Mouse (Mus musculus) cerebellum, postnatal 36 days (tissue): Measurements from ENCODE around the gene Mkks.
"Not testable (repeated sequence)": the region's sequence is repeated elsewhere in the genome, so short reads cannot be mapped to it uniquely, and the experiment has no call there.

ENCODE experiments used
- DNase-seq, 2 experiments: peaks; one replicate each; pipeline ENCODE4 v3.0.0; 2021 to 2022; ENCODE audit warnings: mixed read lengths in 2 of 2

Gene Mkks

GRCm38 (mm10) chr2:136891068-136891950 is at the start of gene Mkks, which contains the start of the genes Slx4ip and AL731706.1:
Gene Mkks, minus strand, starts transcription at chr2:136891389.
Gene Slx4ip, plus strand, starts transcription at chr2:136891218.
Gene AL731706.1, minus strand, starts transcription at chr2:136891389.
- DNase-seq = peak; percentile 98

GRCm38 (mm10) chr2:136938249-136938648 is 47.1 kb upstream of the Mkks start:
- no peak for DNase-seq

DNA sequence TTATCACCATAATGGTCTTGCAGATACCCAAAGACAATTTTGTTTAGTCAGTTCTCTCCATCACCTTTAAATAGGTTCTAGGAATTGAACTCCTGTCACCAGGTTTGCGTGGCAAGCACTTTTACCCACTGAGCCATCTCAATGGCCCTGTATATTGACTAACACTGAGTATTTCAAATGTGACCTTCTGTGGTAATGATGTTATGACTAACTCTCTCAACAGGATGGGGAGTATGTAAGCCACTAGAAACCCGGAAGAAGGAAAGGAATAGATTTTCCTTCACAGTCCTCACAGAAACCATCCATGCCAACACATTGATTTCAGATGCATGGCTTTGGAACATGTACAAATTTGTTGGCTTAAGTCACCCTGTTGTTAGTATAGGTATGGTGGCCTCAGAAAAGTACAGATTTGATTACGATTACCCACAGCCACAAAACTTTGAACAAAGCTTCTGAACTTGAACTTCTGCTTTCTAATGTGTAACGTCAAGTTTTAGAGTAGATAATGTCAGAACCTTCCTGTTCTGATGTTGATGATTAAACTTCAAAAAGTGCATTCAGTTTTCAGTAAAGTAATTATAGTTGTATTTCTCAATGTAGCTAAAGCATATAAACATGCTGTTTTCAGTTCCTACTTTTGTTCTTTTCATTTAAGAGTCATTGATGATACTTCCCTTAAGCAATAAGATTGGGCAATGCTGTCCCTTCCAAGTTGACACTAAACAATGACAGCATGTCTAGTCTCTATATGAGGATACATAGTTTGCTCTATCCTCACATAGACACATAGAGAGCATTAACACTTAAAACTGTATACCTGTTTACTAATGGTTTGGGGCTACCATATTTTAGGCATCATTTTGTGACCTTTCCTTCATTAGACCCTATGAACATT is 45.5 kb upstream of the Mkks start:
- DNase-seq = no peak

DNA sequence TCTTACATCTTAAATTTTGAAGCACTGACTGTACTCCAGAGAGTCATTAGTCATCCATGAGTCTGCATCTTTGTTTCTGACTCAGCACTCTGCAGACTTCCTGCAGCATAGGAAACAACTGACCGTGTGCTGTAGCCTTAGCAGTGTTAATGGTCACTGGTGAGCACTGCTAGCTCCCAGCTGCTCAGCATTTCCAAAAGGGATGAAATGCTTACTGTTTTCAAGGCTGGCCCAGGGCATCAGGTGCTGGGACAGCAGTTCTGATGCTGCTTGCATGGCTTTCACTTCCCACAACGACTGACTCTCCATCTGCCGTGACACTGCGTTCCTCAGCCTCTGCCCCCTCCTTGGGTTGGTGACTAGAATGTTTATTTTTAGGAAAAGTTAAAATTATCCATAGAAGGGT is 29.8 kb upstream of the Mkks start:
- DNase-seq = peak in 1 of 2 experiments; percentile 3

- DNase-seq = no peak
These were observed 29.2 kb upstream of the Mkks start for GRCm38 (mm10) chr2:136920257-136920993.

DNA sequence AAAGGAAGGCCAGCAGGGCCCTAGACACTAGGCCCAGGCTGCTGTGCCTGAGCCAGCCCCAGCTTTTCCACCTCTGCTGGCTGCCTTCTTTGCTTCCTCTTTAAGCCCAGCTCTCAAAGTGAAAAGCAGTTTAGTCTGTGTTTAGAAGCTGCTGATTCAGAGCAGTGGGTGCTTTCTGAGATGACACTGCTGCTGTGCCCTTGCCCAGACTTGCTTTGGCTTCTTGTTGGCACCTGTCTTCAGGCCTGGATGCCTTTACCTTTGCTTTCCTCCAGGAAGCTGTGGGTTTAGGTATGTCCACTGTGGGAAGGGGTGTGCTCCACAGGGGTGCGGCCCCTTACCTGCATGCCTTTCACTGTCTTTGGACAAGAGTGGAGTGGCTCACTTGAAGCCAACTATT is 28.2 kb upstream of the Mkks start:
- DNase-seq = no peak

- no peak for DNase-seq
These were observed 23.2 kb upstream of the Mkks start for GRCm38 (mm10) chr2:136914334-136914902.

DNA sequence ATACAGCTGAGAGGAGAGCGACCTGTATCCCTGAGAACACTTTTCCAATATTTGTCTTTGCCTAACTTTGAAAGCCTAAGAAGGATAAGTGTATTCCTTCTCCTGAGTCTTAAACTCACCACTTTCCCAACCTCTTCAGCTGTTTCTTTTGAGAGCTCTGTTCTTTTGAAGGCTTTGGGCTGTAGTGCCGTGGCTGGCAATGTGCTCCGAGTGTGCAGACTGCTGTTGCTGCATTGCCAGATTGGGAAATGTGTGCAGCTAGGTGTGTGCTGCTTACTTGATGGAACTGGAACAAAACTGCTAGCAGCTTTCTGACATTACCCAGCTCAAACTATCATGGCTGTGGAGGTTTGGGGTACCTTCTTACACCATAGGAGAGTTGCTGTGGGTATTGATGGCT is 21.8 kb upstream of the Mkks start:
- no peak for DNase-seq

- DNase-seq = no peak
These were observed 20.8 kb upstream of the Mkks start for GRCm38 (mm10) chr2:136911958-136912411.

DNA sequence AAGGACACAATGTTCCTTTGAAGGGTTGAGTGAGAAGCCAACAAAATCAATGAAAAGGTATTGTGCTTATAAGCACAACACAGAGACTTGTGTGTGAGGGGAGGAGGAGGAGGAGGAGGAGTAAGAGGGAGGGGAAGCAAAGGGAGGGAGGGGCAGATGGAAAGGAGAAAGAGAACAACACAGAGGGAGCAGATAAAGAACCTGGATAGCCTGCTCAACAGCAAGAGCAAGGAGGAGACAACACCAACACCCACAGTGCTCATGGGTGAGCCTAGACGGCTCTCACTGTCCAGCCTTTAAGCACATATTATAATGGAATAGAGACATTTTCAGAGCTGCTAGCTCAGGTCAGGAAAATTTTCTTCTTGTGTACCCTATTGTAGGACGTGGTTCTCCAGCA is 18.1 kb upstream of the Mkks start:
- DNase-seq = no peak

- peak in 1 of 2 experiments; percentile 10 for DNase-seq
These were observed 17.4 kb upstream of the Mkks start for GRCm38 (mm10) chr2:136908596-136908995.

- no peak for DNase-seq
These were observed 4.9 kb upstream of the Mkks start for GRCm38 (mm10) chr2:136896131-136896530.

- no peak for DNase-seq
These were observed 3.3 kb upstream of the Mkks start for GRCm38 (mm10) chr2:136894494-136894893.

DNA sequence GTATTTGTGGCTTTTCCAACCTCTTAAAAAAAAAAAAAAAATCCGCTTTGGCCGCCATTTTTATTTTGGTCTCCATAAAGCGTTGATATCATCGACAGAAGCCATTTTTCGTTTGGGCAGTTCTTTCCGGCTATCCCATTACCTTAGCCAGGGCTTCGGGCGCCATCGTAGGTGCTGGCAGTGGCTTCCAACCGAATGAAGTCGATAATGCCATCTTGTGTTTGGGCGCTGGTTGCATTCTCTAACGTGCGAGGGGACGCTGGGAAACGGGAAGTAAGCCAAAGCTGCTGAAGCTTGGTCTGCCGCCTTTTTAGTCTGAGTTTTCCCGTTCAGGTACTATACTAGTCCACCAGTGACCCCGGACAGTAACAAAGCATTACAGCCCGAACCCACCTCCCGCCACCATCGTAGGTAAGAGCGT is 772 bp upstream of the Mkks start:
- peak; percentile 95 to 98 for DNase-seq

DNA sequence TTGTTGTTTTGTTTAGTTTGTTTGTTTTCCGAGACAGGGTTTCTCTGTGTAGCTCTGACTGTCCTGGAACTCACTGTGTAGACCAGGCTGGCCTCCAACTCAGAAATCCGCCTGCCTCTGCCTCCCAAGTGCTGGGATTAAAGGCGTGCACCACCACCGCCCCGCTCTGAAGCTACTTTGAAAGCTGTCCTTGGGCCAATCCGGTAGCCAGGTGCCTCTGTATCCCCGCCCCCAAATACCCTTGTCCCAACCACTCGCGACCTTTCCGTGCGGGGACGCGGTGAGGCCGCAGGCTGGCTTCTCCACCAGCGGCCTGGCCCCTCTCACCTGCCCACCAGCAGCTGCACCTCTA is 497 bp downstream of the Mkks start:
- DNase-seq = not testable (repeated sequence)

DNA sequence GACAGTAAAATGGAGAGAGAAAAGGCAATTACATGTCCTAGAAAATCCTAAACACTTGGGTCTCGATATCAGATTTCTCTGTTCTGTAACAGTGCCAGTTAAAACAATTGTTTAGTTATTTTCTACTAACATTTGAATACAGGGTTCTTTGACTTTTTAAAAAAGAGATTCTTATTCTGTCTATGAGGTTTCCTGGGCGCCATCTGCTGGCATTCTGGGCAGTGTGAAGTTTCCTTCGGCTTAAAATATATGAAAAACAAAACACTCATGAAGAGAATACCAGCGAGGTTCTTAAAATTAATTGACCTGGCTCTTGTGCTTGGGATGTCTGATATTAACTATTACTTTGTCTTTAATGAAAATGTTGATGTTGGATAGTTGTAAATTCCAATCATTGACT is 4.3 kb downstream of the Mkks start:
- peak; percentile 45 to 49 for DNase-seq

DNA sequence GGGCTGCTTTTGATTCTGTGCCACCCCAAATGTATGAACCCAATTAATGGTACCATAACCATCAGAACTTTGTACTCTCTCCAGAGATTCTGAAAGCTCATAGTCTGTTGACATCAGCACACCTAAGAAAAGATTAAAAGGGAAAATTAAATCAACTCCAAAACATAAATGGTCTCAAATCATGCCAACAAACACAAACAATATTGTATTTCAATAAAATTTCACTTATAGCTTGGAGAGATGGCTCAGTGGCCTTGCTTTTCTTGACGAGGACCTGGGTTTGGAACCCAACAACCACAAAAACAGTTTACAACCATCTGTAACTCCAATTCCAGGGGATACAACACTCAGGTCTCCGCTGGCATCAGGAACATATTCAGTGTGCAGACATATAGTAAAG is 5.6 kb downstream of the Mkks start, which contains the start of gene AL731706.2:
Gene AL731706.2, minus strand, starts transcription at position 101 of the 400 bp plus-strand sequence.
- no peak for DNase-seq

DNA sequence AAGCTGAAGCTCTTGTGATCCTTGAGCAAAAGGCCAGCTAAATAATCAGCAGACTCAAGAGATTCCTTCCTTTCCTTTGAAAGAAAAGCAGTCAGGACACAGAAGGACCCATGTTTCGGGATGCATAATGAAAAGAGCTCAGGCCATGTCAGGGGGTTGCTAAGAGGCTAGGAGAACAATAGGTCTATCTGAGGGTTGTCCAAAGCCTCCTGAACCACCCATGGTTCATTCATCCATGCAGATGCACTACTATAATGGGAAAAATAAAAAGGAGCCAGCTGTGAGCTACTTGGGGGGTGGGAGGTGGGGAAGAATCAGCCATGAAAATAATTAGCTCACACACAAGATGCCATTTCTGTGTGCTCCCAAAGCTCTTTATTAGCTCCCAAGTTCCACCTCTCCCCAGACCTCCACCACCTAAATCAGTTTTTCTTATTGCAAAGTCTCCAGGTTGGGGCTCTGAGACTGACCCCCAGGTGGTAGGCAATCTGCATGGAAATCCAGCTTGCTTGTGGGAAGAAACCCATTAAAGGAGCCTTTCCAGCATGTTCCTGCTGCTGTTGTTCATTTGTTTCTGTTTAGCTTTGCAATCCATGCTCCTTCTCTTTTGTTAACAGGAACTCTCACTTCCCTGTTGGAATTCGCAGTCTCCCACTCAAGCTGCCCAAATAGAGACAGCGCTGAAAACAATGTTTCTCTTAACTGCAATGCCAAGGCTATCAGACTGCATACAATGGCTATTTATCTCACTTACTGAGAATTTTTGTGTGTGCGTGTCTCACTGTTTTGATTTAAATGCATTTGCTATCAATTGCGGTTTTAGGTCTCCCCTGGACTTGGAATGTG is 36.4 kb downstream of the Mkks start:
- DNase-seq = no peak

DNA sequence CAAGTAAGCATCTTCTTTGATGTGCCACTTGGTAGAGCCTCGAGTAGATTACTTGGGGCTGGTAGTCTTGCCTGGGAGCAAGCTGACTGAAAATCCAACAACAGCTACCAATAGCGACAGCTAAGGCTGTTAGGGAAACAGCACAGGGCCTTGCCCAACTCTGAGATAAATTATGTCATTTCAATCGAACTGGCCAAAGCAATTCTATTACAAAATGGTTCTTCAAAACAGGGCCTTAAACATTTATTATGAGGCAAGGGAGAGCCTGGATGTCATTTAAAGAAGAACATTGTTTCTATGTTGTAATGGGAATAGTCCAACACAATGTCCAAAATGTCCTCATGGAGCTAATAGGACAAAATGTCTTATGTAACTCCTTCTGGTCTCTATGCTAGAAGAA is 40.8 kb downstream of the Mkks start:
- no peak for DNase-seq

- no peak for DNase-seq
These were observed 53.2 kb downstream of the Mkks start for GRCm38 (mm10) chr2:136837994-136838393.

DNA sequence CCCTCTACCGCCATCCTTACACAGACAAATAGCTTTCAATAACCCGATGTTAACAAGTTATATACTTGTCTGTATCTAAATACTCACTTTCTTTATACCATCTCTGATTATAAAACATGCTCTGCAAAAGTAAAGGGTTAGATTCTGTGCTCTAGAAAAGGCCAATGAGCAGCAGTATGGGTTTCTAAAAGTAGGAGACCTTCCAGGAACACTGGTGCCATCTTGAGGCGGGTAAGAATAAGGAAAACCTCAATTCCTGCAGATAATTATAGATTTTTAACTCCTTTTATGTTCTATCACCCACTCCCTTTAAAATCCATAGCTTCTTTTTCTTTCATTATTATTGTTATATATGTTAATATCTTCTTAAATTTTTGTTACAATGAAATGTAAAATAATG is 55.3 kb downstream of the Mkks start:
- DNase-seq = peak; percentile 35 to 45
